Mouse (Mus musculus) lung, postnatal 14 days (tissue): ENCODE data around the gene Zfp319.

Experiments
- DNase-seq: peaks from one replicate; pipeline ENCODE4 v3.0.0; 2021

The Zfp319 gene

DNA sequence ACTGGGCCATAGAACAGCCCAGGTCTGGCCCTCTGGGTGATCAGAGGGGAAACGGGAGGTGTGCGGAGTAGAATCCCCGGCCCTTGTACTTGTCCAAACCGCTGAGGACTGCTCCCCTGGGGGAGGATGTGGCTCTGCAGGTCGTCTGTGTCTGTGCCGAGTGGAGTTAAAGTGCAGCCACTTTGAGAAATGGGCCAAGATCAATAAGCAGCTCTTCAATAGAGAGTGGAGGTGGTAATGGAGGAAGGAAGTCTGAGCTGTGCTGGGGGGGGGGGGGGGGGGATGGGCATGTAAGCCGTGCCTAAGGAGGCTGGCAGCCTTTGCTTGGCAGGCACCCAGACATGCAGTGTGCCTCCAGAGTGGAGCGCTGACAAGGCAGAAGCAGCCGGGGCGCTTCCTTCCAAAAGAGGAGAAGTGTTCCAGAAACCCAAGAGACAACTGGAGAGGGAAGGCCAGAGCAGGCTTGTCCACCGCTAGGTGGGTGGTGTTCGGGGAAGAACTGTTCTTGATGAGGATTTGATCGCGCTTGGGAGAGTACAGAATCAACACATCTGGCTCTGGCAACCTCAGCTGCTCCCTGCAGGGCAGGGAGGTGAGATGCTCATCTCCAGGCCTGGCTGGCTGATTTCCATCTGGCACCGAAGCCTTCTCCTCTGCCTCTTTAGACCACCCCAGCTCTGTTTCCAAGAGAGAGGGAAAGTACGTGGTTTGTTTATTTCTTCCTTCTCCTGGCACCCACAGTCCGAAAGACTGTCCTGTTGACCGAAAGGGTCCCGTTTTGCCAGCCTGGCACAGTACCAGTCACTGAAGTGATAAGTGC is 17.3 kb upstream of the Zfp319 start:
- peak; percentile 79 for DNase-seq

- no peak for DNase-seq
Measured at GRCm38 (mm10) chr8:95348356-95348755, 16.6 kb upstream of the Zfp319 start.

- peak; percentile 86 for DNase-seq
Measured at GRCm38 (mm10) chr8:95346643-95347545, 15.1 kb upstream of the Zfp319 start.

DNA sequence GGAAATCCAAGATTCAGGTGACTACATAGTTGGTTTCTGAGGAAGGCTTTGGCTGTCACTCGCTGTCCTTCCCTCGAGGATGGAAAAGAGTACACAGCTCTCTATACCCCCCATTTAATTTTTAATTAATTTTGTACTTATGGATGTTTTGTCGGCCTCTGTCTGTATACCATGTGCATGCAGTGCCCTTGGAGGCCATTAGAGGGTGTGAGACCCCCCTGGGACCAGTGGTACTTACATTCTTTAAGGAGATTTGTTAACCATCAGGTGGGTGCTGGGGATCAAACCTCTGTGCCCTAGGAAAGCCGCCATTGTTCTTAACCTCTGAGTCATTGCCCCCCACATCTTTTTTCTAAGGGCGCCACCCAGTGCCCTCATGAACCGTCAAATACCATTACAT is 12.9 kb upstream of the Zfp319 start:
- DNase-seq = no peak

GRCm38 (mm10) chr8:95341721-95342120 is 10.0 kb upstream of the Zfp319 start:
- no peak for DNase-seq

- no peak for DNase-seq
Measured at GRCm38 (mm10) chr8:95336363-95336762, 4.6 kb upstream of the Zfp319 start.

DNA sequence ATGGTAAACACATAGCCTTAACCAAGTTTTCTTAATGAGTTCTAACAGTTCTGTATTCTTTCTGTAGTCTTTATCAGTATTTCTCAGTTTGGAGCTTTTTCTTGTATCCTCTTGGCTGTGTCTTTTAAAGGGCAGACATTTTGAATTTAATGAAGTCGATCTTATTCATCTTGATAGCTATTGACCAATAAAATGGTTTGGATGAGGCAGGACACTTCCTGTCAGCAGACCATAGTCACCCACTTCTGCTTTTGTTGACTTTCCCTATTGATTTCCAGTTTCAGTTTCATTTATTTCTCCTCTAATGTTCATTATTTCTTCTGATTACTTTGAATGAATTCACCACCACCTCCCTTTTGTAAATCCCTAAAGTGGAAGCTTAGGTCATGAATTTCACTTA is 4.0 kb upstream of the Zfp319 start:
- DNase-seq = no peak

DNA sequence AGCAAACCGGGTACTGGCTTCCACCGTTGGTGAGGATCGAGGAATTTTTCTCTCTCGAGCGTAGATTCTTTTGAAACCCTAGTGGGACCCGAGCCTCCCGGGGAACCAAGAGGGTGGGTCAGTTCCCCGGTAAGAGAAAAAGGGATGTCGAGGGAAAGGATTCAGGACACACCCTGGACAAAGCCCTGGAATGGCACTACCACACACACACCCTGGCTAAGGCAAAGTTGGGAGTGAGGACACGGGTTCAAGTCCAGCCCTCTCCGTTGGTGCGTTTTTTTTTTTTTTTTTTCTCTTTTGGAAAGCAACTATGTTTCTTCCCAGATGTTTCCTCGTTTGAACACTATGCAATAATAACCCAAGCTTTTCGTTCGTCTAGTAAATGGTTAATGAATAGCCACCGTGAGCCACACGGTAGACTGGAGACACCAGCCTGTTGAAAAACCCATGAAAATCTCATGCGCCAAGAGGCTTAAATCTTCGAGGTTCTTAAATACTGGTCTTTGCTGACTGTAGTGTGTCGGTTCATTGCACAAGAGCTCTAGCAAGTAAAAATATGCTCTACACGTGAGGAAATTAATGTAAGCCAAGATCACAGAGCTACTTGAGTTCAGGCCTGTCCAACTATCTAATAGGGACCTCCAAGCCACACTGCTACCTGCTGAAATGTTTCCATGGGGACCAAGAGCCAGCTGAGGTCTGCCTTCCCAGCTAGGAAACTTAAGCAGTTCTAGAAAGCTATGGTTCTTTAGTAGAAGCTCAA is 868 bp upstream of the Zfp319 start:
- DNase-seq = no peak

- peak; percentile 66 for DNase-seq
Measured at GRCm38 (mm10) chr8:95331156-95331719, 512 bp downstream of the Zfp319 start.

DNA sequence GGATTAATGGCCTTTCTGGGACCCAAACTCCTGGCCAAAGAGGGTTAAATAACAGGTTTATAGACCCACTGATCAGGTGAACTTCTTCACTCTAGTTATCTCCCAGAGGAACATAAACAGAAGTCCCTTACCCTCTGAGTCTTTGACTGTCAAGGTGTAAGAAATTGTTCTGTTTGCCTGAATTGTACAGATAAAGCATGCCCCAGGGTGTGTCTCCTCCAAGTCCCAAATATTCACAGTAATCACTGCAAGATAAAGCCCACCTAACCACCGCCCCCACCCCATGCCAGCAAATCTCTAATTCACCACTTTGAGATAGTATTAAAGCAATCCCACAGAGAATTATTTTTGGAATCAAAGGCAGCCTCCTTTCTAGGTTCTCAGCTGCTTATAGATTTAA is 1.4 kb downstream of the Zfp319 start:
- no peak for DNase-seq

DNA sequence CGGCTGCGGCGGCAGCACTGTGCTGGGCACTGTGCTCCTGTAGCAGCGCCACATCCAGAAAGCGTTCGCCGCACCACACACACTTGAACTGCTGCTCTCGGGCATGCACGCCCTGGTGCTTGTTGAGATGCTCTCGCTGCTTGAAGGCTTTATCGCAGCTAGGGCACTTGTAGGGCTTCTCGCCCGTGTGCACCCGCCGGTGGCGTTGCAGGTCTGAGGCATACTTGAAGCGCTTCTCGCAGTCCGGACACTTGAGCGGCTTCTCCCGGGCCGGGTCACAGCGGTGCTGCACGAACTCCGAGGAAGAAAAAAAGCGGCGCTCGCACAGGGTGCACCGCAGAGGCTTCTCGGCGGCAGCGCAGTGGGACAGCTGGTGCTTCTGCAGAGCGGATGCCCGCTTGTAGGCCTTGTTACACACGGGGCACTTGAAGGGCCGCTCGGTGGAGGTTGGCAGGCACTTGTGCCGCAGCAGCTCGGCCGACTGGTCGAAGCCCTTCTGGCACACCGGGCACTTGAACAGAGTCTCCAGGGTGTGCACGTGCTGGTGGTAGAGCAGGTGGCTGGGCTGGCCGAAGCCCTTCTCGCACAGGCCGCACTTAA is 3.8 kb downstream of the Zfp319 start:
- no peak for DNase-seq

DNA sequence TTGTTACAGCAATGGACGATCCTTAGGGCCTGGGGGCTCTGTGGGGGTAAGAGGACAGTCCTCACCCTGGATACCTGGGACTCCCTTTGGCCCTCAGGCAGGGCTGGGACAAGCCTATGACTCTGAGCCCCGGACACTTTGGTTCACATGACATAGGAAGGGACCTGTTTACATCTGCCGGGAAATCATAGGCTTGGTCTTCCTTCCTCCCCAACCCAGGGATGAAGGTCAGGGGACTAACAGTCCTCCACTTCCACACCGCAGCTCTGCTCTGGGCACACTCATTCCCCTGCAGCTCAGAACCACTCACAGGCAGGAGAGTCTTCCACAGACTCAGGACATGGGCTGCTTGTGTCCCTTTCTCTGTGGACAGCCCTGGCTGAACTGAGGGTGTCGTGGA is 4.9 kb downstream of the Zfp319 start:
- DNase-seq = no peak

DNA sequence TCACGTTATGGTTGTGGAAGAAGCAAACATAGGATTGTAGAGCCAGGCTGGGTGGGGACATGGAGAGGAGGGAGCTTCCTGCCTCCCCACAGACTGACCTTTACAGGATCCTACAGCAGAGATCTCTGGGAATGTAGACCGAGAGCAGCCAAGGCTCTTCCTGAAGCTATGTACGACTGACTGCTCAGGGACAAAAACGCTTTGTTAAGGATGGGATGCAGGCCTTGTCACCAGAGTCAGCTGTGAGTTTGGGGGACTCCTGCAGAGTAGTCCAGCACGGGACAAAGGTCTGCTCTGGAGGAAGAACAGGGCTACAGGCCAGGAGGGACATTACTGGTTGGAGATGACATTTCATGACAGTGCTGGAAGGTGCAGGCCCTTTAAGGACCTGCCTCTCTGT is 7.1 kb downstream of the Zfp319 start:
- DNase-seq = no peak

GRCm38 (mm10) chr8:95323201-95323600 is 8.5 kb downstream of the Zfp319 start:
- no peak for DNase-seq

GRCm38 (mm10) chr8:95320224-95321139 is 11.3 kb downstream of the Zfp319 start:
- DNase-seq = peak; percentile 82

- no peak for DNase-seq
Measured at GRCm38 (mm10) chr8:95315350-95315749, 16.4 kb downstream of the Zfp319 start.

DNA sequence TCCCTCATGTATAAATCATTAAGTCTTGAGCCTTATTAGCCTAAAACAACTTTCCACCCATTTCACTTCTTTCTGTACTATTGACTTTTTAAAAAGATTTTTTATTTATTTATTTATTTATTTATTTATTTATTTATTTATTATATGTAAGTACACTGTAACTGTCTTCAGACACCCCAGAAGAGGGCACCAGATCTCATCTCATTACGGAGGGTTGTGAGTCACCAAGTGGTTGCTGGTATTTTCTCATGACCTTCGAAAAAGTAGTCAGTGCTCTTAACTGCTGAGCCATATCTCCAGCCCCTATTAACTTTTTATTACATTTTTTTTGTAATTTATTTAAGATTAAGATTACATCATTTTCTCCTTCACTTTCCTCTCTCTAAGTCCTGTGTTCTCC is 17.0 kb downstream of the Zfp319 start:
- no peak for DNase-seq

DNA sequence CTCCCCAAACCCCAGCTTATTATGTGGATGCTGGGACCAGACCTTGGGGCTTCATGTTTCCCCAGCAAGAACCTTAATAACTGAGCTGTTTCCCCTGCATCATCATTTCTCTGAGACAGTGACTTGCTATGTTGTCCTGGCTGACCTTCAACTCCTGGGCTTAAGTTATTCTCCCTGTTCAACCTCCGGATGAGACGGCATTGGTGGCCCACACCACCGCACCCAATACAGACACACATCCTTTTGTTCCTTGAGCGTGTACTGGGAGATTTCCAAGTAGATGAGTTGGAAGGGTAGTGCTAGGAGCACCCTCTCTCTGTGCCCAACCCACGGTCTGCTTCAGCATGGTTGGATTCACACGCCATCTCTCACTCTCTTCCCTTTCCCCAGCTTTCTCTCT is 17.9 kb downstream of the Zfp319 start:
- DNase-seq = no peak

DNA sequence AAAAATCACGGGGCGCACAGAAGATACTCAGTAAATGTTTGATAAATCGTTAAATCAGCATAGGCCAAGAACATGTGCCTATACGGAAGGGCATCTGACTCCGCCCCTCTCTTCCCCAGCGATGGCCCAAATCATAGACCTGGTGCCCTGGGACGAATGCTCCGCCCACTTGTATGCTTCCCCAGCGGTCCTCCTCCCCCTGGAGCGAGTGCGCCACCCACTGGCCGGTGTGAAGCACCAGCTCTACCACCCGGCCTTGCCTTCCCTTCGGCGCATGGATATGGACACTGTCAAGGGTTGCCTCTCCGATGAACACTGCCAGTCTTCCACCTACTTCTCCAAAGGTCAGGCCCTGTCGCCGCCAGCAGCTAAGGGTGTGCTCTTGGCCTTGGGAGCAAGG is 18.9 kb downstream of the Zfp319 start:
- no peak for DNase-seq

DNA sequence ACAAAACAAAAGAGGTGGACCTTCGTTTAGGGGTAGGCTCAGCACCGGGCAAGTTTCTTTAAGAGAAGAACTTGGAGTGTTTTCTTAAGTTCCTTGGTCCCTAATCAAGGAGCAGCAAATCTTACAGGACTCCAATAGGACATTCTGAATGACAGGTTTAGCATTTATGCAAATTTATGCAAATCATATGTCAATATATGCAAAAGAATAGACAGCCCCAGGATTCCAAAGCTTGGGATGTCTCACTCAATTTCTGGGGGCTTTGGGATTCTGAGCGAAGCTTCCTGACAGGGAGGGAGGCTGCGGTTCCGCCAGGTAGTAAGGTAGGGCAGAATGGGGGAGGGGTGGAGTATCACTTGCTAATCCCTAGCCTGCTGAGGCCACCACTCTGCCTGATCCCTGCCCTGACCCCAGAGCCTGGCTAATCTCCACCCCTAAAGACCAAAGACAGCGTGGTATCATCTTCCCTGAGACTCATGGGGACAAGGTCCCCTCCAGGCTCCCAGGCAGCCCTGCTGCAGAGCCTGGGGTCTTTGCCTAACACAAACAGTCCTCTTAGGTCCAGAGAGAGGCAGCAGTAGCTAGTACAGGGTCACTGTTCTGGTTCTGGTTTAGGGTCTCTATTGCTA is 21.3 kb downstream of the Zfp319 start, which contains the start of gene Tepp:
Gene Tepp (plus strand): TSS at position 225 of the 629 bp plus-strand sequence.
- no peak for DNase-seq

GRCm38 (mm10) chr8:95306431-95306830 is 25.3 kb downstream of the Zfp319 start, which contains the start of gene Cngb1:
Gene Cngb1 (minus strand): TSS chr8:95306585.
- DNase-seq = no peak
